Mouse (Mus musculus) midbrain, embryonic 13.5 days (tissue): ENCODE measurements around the gene Fcna. TPM values are rescaled to one million over a fixed set of nuclear protein-coding genes. Genes with fewer than 3 reads are reported as not detected.

Experiments
- ATAC-seq: fragments of 200-750 bp; cut with Nextera tagmentation; 2 replicates; pipeline ENCODE4 v1.8.0; 2017; ENCODE audit warnings: mild to moderate bottlenecking, moderate TSS enrichment, moderate library complexity
- H3K27ac ChIP-seq: fragments of 300-500 bp; sonication (generic); 2 replicates; pipeline ENCODE4 v1.5.1; 2015; ENCODE audit warnings: inconsistent platforms, mild to moderate bottlenecking, moderate library complexity
- H3K27me3 ChIP-seq: fragments of 300-500 bp; sonication (generic); 2 replicates; pipeline ENCODE4 v1.6.1; 2015; ENCODE audit warnings: mild to moderate bottlenecking, inconsistent platforms
- H3K36me3 ChIP-seq: fragments of 300-500 bp; sonication (generic); 2 replicates; pipeline ENCODE4 v1.6.1; 2015; ENCODE audit warnings: mild to moderate bottlenecking, inconsistent platforms
- H3K4me1 ChIP-seq: fragments of 300-500 bp; sonication (generic); replicated peaks from 2 replicates; pipeline ENCODE4 v1.6.1; 2015; ENCODE audit warnings: inconsistent platforms
- H3K4me2 ChIP-seq: fragments of 300-500 bp; sonication (generic); replicated peaks from 2 replicates; pipeline ENCODE4 v1.6.1; 2015; ENCODE audit warnings: moderate library complexity, mild to moderate bottlenecking, inconsistent platforms
- H3K4me3 ChIP-seq: fragments of 300-500 bp; sonication (generic); replicated peaks from 2 replicates; pipeline ENCODE4 v1.5.1; 2015; ENCODE audit warnings: mild to moderate bottlenecking, inconsistent platforms
- H3K9ac ChIP-seq: fragments of 300-500 bp; sonication (generic); replicated peaks from 2 replicates; pipeline ENCODE4 v1.6.1; 2015; ENCODE audit warnings: mild to moderate bottlenecking, inconsistent platforms
- H3K9me3 ChIP-seq: fragments of 300-500 bp; sonication (generic); 2 replicates; pipeline ENCODE4 v1.6.1; 2016; ENCODE audit warnings: mild to moderate bottlenecking, inconsistent platforms
- WGBS: fragments of 180-500 bp; shearing (Covaris S2); methylation state at CpG from one replicate; pipeline ENCODE4 v1.1.7; 2015; 5-methylcytosine and 5-hydroxymethylcytosine counted together
- polyA plus RNA-seq: library from polyadenylated mRNA; unstranded; fragments of >200 nt; fragmentation: Nextera tagmentation; extraction: Ambion mirVana; gene quantifications from 2 replicates; pipeline ENCODE4 v1.2.1, GENCODE M21; 2015

The Fcna gene
- polyA plus RNA-seq, 1 experiment from 2014 or later = 1.1 TPM

GRCm38 (mm10) chr2:25582466-25583119, 45.2 kb downstream of the Fcna start:
- Histone ChIP-seq H3K4me2 (no peak overlapping the region), H3K27ac (no peak overlapping the region), H3K9me3 (no peaks in the 10 kb centered on the region), H3K36me3 (peaks cover 47% of the 10 kb centered on the region), H3K4me1 (peaks cover 55% of the 10 kb centered on the region), H3K9ac (0 out of 2 replicates have a peak overlapping the region, but pooled peaks have one; percentile 28), H3K4me3 (no peak overlapping the region), H3K27me3 (peaks cover 36% of the 10 kb centered on the region)
- WGBS = 49% methylated on average over 12 of the region's 12 CpGs
- 0 out of 2 replicates have a peak, but pooled peaks have one; percentile 8 for ATAC-seq

- peaks cover 43% of the 10 kb centered on the region for H3K27me3 ChIP-seq
- H3K4me3 ChIP-seq = no peak overlapping the region
- H3K9ac ChIP-seq = no peak overlapping the region
- peaks cover 62% of the 10 kb centered on the region for H3K4me1 ChIP-seq
- peak overlapping the region; percentile 75; the same call in 1 of the 2 replicates for H3K4me2 ChIP-seq
- H3K9me3 ChIP-seq = no peaks in the 10 kb centered on the region
- ATAC-seq = peak; percentile 3; the same call in 1 of the 2 replicates
- H3K27ac ChIP-seq = no peak overlapping the region
- WGBS = 35% methylated on average over 6 of the region's 6 CpGs
- peaks cover 40% of the 10 kb centered on the region for H3K36me3 ChIP-seq
These were observed 45.9 kb downstream of the Fcna start for GRCm38 (mm10) chr2:25581901-25582301.

DNA sequence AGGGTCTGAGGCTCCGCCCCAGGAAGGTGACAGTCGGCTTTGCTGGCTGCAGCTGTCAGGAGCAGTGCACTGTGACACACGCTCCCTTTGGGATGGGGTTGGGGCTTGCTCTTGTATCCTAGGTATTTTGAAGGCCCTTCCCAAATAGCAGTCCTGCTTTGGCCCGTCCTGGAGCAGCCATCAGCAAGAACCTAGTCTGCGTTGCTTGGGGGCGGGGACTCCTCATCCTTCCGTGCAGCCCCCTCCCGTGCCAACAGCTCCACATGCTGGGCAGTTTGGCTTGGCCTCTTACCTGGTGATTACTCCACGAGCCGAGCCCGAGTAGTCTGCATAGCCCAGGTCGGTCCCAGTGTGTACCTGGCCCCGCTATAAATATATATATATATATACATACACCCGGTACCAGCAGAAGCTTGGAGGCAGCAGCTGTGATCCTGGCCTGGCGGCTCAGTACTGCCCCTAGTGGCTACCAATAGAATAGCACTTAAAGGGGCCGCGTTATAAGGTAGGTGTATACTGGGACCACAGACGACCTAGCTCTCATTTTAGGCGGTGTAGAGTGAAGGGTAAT, 46.5 kb downstream of the Fcna start, which contains the start of gene Ajm1:
Ajm1 (minus strand) TSS at position 464 of the 571 bp plus-strand sequence.
- Histone ChIP-seq H3K9ac (peak within 1 kb of the TSS; percentile 69), H3K4me2 (peak within 1 kb of the TSS; percentile 75), H3K4me1 (peaks cover 66% of the 10 kb centered on the region), H3K4me3 (peak within 1 kb of the TSS; percentile 53), H3K9me3 (no peaks in the 10 kb centered on the region), H3K36me3 (peaks cover 35% of the 10 kb centered on the region), H3K27ac (no peak within 1 kb of the TSS), H3K27me3 (peaks cover 48% of the 10 kb centered on the region)
- WGBS = 6% methylated on average over 19 of the region's 19 CpGs
- ATAC-seq = peak; percentile 68

DNA sequence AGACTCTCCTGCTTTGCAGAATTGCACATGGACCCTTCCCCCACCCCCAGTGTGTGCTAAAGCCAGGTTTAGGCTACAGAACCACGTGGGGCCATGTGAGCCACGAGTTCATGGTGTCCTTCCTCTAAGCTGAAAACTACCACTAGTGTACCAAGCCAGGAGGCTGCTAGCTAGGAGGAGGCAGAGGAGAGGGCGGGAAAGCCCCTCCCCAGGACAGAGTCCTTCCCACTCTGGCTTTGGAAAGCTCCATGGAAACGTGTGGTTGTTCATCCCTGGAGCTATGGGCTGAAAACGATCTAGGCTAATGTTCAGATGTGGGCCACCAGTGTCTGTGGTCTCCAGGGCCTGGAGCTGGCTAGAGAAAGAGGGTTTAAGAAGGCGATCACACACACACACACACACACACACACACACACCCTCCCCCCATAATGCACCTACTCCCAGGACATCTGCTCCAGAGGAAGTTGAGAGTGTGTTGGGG, 47.2 kb downstream of the Fcna start:
- no peak overlapping the region for H3K27ac ChIP-seq
- H3K9me3 ChIP-seq = no peaks in the 10 kb centered on the region
- H3K27me3 ChIP-seq = peaks cover 56% of the 10 kb centered on the region
- H3K36me3 ChIP-seq = peaks cover 28% of the 10 kb centered on the region
- ATAC-seq = no peak
- peak overlapping the region; percentile 75 for H3K4me2 ChIP-seq
- 52% methylated on average over 6 of the region's 6 CpGs for WGBS
- no peak overlapping the region; the same call in 1 of the 2 replicates for H3K9ac ChIP-seq
- peak overlapping the region; percentile 53 for H3K4me3 ChIP-seq
- peaks cover 69% of the 10 kb centered on the region for H3K4me1 ChIP-seq

DNA sequence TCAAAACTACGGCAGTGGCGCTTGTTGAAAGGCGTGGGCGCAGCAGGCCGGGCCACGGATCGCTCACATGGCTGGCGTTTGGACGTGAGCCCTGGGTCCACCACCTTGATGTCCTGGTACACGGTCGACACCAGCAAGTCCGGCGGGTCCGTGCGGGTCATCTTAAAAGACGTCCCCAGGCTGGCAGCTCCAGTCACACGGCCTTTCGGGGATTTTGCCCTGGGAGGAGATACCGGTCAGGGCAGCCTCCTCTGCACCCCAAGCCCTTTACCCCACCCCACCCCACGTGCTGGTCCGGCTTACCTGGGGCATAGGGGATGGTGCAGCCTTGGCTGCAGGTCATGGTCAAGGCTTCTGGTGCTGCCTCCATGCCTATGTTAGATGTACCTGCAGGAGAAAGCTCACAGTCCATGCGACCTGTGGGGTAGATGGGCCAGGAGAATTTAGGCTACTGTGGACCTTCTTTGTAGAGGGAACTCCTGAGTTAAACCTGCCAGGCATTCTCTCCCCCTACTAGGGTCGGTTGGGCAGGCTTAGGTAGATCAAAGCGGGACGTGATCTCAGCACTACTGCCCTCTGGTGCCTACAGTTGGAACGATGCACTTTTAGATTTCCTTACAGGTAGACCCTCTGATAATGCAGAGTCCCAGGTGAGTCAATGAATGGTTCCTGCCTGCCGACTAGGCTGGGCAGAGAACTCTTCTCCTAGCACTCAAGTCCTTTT, 47.9 kb downstream of the Fcna start:
- WGBS = 10% methylated on average over 27 of the region's 27 CpGs
- Histone ChIP-seq H3K4me3 (peak overlapping the region; percentile 53), H3K4me2 (peak overlapping the region; percentile 75), H3K27me3 (peaks cover 58% of the 10 kb centered on the region), H3K4me1 (peaks cover 73% of the 10 kb centered on the region), H3K9me3 (no peaks in the 10 kb centered on the region), H3K36me3 (peaks cover 21% of the 10 kb centered on the region), H3K9ac (0 out of 2 replicates have a peak overlapping the region, but pooled peaks have one; percentile 8), H3K27ac (no peak overlapping the region)
- ATAC-seq = no peak

DNA sequence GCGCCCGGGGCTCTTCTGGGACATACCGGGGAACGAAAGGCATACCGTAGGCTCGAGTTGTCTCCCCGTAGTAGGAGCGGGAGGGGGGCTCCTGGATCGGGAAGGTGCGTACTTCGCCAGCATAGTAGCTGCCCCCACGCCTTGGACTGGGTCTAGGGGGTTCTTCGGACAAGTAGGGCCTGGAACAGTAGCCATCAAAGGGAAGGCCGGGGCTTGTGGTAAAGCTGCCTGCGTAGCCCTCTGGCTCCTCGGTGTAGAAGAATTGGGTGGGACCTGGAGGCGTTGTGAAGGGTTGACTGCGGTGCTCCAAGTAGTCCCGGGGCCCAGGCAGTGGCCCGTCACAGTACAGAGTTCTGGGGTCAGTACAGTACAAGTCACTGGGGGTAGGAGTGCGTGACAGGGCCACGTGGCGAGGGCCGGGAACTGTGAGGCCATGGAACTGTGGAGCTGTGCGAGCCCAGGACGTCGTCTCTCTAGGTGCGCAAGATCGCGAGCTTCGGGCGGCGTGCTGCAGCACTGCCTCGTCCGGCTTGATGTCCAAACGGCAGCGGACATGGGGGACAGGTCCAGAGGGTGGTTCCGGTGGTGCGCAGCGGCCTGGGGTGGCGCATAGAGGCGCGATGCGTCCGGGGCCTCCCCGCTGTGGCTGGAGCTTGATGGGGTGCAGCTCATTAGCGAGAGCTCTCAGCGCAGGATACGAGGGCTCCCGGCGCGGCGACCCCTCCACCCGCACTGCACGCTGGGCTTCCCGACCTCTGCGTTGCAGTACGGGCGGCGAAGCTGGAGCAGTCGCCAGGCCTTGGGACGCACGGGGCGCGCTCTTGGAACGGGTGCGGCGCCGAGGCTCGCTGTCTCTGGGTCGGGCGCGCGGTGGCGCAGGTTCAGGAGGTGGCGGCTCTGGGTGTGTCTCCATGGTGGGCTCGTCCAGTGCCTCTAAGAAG, 48.8 kb downstream of the Fcna start:
- Histone ChIP-seq H3K4me2 (peak overlapping the region; percentile 24), H3K9ac (peak overlapping the region; percentile 8), H3K4me3 (peak overlapping the region; percentile 16), H3K9me3 (no peaks in the 10 kb centered on the region), H3K4me1 (peaks cover 75% of the 10 kb centered on the region), H3K27me3 (peaks cover 58% of the 10 kb centered on the region), H3K27ac (no peak overlapping the region), H3K36me3 (peaks cover 13% of the 10 kb centered on the region)
- WGBS = 6% methylated on average over 77 of the region's 77 CpGs
- ATAC-seq = no peak

DNA sequence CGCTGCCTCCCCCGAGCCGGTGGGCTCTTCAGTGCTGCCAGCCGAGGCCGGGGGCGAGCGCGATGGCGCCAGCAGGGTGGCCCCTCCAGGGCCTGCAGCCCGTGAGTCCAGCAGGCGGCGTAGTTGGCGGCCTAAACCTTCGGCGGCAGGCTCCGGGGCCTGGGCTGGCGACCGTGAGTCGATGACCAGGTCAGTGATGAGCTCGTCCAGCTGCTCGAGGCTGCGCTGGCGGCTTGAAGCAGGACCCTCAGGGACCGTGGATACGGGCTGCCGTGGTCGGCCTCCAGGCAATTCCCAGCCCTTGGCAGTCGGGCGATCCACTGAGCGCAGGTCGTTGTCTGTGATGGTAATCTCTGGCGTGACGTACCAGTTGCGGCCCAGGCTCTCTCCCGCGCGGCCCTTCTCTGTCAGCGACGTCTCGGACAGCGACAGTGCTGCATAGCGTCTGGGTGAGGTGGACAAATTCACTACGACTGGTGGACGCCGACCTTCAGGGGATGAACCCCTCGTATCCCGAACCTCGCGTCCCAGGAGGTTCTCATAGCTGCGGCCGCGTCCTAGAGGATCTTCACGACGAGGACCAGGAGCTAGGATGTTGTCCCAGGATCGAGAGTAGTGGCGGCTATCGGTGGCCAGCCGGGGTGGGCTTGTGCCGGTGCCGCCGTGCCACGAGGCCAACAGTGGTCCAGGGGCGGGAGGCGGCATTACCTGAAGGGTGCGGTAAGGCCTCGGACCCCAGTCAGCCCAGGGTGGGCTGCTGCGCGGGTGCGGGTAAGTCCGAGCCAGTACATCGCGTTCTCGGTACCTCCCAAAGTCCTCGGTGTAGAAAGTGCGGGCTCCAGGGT, 49.7 kb downstream of the Fcna start:
- H3K9ac ChIP-seq = no peak overlapping the region
- ATAC-seq = no peak
- H3K27me3 ChIP-seq = peaks cover 58% of the 10 kb centered on the region
- H3K27ac ChIP-seq = no peak overlapping the region
- no peaks in the 10 kb centered on the region for H3K9me3 ChIP-seq
- H3K4me1 ChIP-seq = peaks cover 79% of the 10 kb centered on the region
- WGBS = 4% methylated on average over 75 of the region's 75 CpGs
- peak overlapping the region; percentile 23 for H3K4me3 ChIP-seq
- peak overlapping the region; percentile 46 for H3K4me2 ChIP-seq
- H3K36me3 ChIP-seq = peaks cover 4% of the 10 kb centered on the region

DNA sequence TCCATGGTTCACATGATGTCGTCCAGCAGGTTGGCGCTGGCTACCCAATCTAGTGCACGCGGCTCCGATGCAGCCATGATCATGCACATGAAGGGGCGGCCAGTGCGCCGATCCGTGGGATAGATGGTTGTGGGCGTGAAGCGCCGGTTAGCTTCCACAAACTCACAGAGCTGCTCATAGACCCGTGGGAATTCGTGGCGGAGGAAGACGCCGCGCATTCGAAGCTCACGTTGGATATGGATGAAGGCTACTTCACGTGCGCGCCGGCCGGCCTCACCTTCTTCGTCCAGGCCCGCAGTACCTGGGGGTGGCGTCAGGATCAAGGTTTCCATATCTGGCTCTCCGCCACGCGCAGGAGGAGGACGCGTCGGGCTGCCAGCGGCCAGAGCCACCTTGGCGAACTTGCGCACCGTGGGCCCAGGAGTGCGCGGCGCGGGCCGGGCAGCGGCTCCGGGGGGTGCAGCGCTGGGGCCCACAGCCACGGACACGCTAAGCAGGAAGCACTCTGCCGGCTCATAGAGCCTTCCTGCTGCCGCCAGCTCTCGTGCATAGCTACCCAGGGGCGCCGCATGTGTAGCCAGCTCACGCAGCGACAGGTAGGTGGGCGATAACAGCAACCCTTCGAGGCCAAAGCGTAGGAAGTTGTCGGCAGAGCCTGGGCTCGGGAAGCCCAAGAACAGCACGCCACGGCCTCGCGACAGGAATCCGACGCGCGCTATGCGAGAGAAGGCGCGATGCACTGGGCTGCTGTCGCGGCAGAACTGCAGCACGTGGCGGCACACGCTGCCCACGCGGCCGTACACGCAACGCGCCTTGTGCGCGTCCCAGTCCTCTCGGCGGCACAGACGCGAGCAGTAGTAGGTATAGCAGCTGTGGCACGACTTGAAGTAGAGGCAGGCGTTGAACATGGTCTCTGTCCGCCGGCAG, 50.6 kb downstream of the Fcna start:
- H3K4me1 ChIP-seq = peaks cover 74% of the 10 kb centered on the region
- no peak overlapping the region for H3K27ac ChIP-seq
- H3K27me3 ChIP-seq = peaks cover 58% of the 10 kb centered on the region
- H3K9me3 ChIP-seq = no peaks in the 10 kb centered on the region
- H3K36me3 ChIP-seq = no peaks in the 10 kb centered on the region
- H3K9ac ChIP-seq = no peak overlapping the region
- no peak for ATAC-seq
- 13% methylated on average over 92 of the region's 92 CpGs for WGBS
- peak overlapping the region; percentile 46 for H3K4me2 ChIP-seq
- H3K4me3 ChIP-seq = peak overlapping the region; percentile 23

GRCm38 (mm10) chr2:25576028-25576850, 51.6 kb downstream of the Fcna start:
- Histone ChIP-seq H3K9ac (no peak overlapping the region; the same call in 1 of the 2 replicates), H3K27me3 (peaks cover 58% of the 10 kb centered on the region), H3K4me3 (peak overlapping the region; percentile 60), H3K9me3 (no peaks in the 10 kb centered on the region), H3K27ac (no peak overlapping the region), H3K4me2 (peak overlapping the region; percentile 97), H3K4me1 (peaks cover 66% of the 10 kb centered on the region), H3K36me3 (peaks cover 8% of the 10 kb centered on the region; the same call in 1 of the 2 replicates)
- WGBS = 73% methylated on average over 16 of the region's 16 CpGs
- ATAC-seq = no peak
